Mouse (Mus musculus): ENCODE measurements around the gene Actr1a. TPM values are rescaled to one million over a fixed set of nuclear protein-coding genes. Genes with fewer than 3 reads are reported as not detected.

The Actr1a gene
- total RNA-seq, 2 experiments from 2014 or later: 179 to 197 TPM

GRCm38 (mm10) chr19:46367798-46368590, 27.6 kb downstream of the Actr1a start:
- Histone ChIP-seq H3K4me3 (peak overlapping the region; percentile 19; the same call in 1 of the 2 replicates), H3K27ac (peak overlapping the region; percentile 85)
- peak; percentile 43 to 56 for DNase-seq (ENCODE audit: extremely low spot score in 1 of 2, low spot score in 2 of 2)
- intact Hi-C loops (cut with DNase I): loop anchor here (2.0 kb wide), 2 partner anchors 29 to 63 kb away; partner anchors contain the start of genes Cuedc2 and Nfkb2
- no peak for TF ChIP-seq CTCF (IDR thresholded peaks at IDR 0.05)

GRCm38 (mm10) chr19:46363294-46364009, 32.1 kb downstream of the Actr1a start:
- Histone ChIP-seq H3K4me3 (no peak overlapping the region), H3K27ac (no peak overlapping the region)
- DNase-seq (ENCODE audit: extremely low spot score in 1 of 2, low spot score in 2 of 2): no peak
- no peak for TF ChIP-seq CTCF (IDR thresholded peaks at IDR 0.05)
- intact Hi-C loops (cut with DNase I): no loop called here

- intact Hi-C loops (cut with DNase I): no loop called here
- TF ChIP-seq CTCF (IDR thresholded peaks at IDR 0.05): no peak
- H3K27ac ChIP-seq: no peak overlapping the region
- DNase-seq (ENCODE audit: extremely low spot score in 1 of 2, low spot score in 2 of 2): no peak
- no peak overlapping the region for H3K4me3 ChIP-seq
Measured at GRCm38 (mm10) chr19:46362104-46362503, 33.4 kb downstream of the Actr1a start.

- intact Hi-C loops (cut with DNase I): no loop called here
- Histone ChIP-seq H3K27ac (no peak overlapping the region), H3K4me3 (no peak overlapping the region)
- DNase-seq (ENCODE audit: extremely low spot score in 1 of 2, low spot score in 2 of 2): no peak
- no peak for TF ChIP-seq CTCF (IDR thresholded peaks at IDR 0.05)
Measured at GRCm38 (mm10) chr19:46358381-46358780, 37.2 kb downstream of the Actr1a start.

GRCm38 (mm10) chr19:46357344-46358280, 37.9 kb downstream of the Actr1a start:
- intact Hi-C loops (cut with DNase I): loop anchor here (2.0 kb wide), 1 partner anchor 19 kb away; the partner anchor contains the start of gene Cuedc2
- DNase-seq (ENCODE audit: extremely low spot score in 1 of 2, low spot score in 2 of 2): no peak
- no peak overlapping the region; the same call in none of the 2 replicates for H3K27ac ChIP-seq
- peak overlapping the region; percentile 74 for H3K4me3 ChIP-seq
- no peak for TF ChIP-seq CTCF (IDR thresholded peaks at IDR 0.05)

DNA sequence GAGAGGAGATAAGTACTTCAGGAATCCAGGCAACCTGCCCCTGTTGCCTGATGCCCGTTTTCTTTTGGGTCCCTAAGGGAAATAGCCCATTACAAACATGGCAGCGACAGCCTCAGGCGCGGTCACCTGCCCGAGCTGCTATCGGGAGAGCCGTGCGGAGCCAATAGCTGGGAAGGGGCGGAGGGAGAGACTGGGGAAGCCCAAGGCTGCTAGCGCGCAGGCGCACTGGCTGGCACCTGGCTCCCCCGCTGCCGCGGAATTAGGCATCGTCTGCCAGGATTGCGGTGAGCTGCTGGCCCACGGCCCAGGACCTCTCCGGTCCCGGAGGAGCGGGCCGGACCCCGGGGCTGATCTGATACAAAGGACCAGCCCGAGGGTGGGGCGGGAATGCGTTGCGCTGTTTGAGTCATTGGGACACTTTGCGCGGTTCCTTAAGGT, 38.8 kb downstream of the Actr1a start:
- intact Hi-C loops (cut with DNase I): loop anchor here (2.0 kb wide), 1 partner anchor 18 kb away; the partner anchor contains the start of gene Cuedc2
- DNase-seq (ENCODE audit: extremely low spot score in 1 of 2, low spot score in 2 of 2): peak; percentile 90 to 91

GRCm38 (mm10) chr19:46350168-46350932, 45.2 kb downstream of the Actr1a start, which contains the start of gene 2310034G01Rik:
TSS of gene 2310034G01Rik (minus strand) at chr19:46350302.
- intact Hi-C loops (cut with DNase I): no loop called here
- H3K27ac ChIP-seq: peak within 1 kb of the TSS; percentile 85
- no peak for DNase-seq (ENCODE audit: extremely low spot score in 1 of 2, low spot score in 2 of 2)
- no peak for TF ChIP-seq CTCF (IDR thresholded peaks at IDR 0.05)
- H3K4me3 ChIP-seq: peak within 1 kb of the TSS; percentile 83

More for the DNA sequence above, 38.8 kb downstream of the Actr1a start:
- H3K27ac ChIP-seq: peak overlapping the region; percentile 92
- H3K4me3 ChIP-seq: peak overlapping the region; percentile 74
- TF ChIP-seq CTCF (IDR thresholded peaks at IDR 0.05): no peak

GRCm38 (mm10) chr19:46349550-46349949, 46.0 kb downstream of the Actr1a start:
- intact Hi-C loops (cut with DNase I): loop anchor here (2.0 to 5.0 kb wide), 2 partner anchors 45 to 153 kb away; partner anchors contain the start of genes Actr1a and Trim8
- no peak for DNase-seq (ENCODE audit: extremely low spot score in 1 of 2, low spot score in 2 of 2)
- H3K4me3 ChIP-seq: peak overlapping the region; percentile 83
- H3K27ac ChIP-seq: peak overlapping the region; percentile 85
- TF ChIP-seq CTCF (IDR thresholded peaks at IDR 0.05): no peak

GRCm38 (mm10) chr19:46348761-46349458, 46.6 kb downstream of the Actr1a start:
- H3K27ac ChIP-seq: peak overlapping the region; percentile 94
- intact Hi-C loops (cut with DNase I): loop anchor here (2.0 to 5.0 kb wide), 2 partner anchors 46 to 153 kb away; partner anchors contain the start of genes Actr1a and Trim8
- no peak; the same call in 1 of the 2 replicates for TF ChIP-seq CTCF (IDR thresholded peaks at IDR 0.05)
- peak; percentile 92 to 94 for DNase-seq (ENCODE audit: extremely low spot score in 1 of 2, low spot score in 2 of 2)
- peak overlapping the region; percentile 83 for H3K4me3 ChIP-seq
